Mouse (Mus musculus): ENCODE measurements around the gene Gsta2. TPM values are rescaled to one million over a fixed set of nuclear protein-coding genes. Genes with fewer than 3 reads are reported as not detected.
A peak's percentile ranks its signal among the peaks of the same experiment; 100 is the strongest.
"Not testable (repeated sequence)": the region's sequence is repeated elsewhere in the genome, so short reads cannot be mapped to it uniquely, and the experiment has no call there.

Gsta2 gene
- polyA plus RNA-seq, 1 experiment from 2014 or later = 69.4 TPM

DNA sequence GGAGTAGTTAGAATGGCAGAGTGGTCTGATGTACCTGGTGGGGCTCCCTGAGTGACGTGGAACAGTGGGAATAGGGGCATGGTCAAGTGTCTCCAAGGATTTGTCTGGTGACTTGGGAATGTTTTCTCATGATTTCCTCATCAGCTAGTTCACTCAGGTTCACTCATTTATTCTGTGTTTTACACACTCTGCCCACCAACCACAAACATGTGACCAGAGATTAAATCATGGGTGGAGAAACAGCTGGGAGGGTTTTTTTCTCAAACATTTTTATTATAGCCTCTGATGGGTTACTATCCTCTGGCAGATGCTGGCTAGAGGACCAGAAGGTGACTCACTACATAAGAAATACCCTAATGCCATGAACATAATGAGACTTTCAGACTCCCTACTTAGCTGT is 57.4 kb downstream of the Gsta2 start:
- H3K4me3 ChIP-seq (ENCODE audit: low read depth, low read length) = no peak overlapping the region
- H3K9ac ChIP-seq (ENCODE audit: low read length) = no peak overlapping the region
- no peak overlapping the region for H3K4me2 ChIP-seq (replicated peaks; ENCODE audit: low read depth)
- no peak overlapping the region for H3K27ac ChIP-seq (replicated peaks)
- no peaks in the 10 kb centered on the region for H3K9me3 ChIP-seq (ENCODE audit: control insufficient read depth, low read length)
- ATAC-seq (ENCODE audit: low FRiP score, low TSS enrichment) (no peak), DNase-seq (ENCODE audit: low spot score) (no peak)
- 73% methylated on average over 1 of the region's 1 CpGs for WGBS
- no peaks in the 10 kb centered on the region for H3K4me1 ChIP-seq (replicated peaks; ENCODE audit: control insufficient read depth, insufficient read depth)
- no peaks in the 10 kb centered on the region for H3K36me3 ChIP-seq (ENCODE audit: control insufficient read depth, insufficient read depth, low read length)
- TF ChIP-seq EP300 (optimal IDR thresholded peaks at IDR 0.05) (no peak), CTCF (IDR thresholded peaks at IDR 0.05; ENCODE audit: low read depth) (no peak)
- H3K27me3 ChIP-seq (ENCODE audit: control insufficient read depth, insufficient read depth, low read length) = no peaks in the 10 kb centered on the region

DNA sequence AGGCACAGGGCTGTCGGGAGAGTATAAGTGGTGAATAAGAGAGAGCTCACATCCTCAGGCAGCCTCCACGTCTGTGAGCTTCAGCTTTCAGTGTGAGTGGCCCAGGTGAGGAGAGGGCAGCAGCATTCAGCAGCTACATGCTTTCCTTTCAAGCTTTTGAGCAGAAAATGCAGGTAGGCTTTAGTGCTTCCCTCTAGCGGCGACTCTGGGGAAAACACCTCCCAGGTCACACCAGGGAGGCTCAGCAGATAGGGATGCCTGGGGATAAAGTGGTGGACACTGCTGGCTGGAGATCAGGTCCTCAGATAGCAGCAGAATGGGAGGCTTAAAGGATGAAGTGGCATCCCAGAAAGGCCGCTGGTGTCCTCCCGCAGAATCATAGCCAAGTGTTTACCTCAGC is 59.5 kb downstream of the Gsta2 start:
- not testable (repeated sequence) for H3K36me3 ChIP-seq (ENCODE audit: control insufficient read depth, insufficient read depth, low read length); H3K9ac ChIP-seq (ENCODE audit: low read length); H3K4me2 ChIP-seq (replicated peaks; ENCODE audit: low read depth); H3K27ac ChIP-seq (replicated peaks); H3K27me3 ChIP-seq (ENCODE audit: control insufficient read depth, insufficient read depth, low read length); H3K4me1 ChIP-seq (replicated peaks; ENCODE audit: control insufficient read depth, insufficient read depth); H3K4me3 ChIP-seq (ENCODE audit: low read depth, low read length); H3K9me3 ChIP-seq (ENCODE audit: control insufficient read depth, low read length)
- DNase-seq (ENCODE audit: low spot score) (peak; percentile 81), ATAC-seq (ENCODE audit: low FRiP score, low TSS enrichment) (peak; percentile 31; the same call in 1 of the 2 replicates)
- WGBS = 9% methylated on average over 6 of the region's 6 CpGs
- TF ChIP-seq CTCF (IDR thresholded peaks at IDR 0.05; ENCODE audit: low read depth) = peak; percentile 82

DNA sequence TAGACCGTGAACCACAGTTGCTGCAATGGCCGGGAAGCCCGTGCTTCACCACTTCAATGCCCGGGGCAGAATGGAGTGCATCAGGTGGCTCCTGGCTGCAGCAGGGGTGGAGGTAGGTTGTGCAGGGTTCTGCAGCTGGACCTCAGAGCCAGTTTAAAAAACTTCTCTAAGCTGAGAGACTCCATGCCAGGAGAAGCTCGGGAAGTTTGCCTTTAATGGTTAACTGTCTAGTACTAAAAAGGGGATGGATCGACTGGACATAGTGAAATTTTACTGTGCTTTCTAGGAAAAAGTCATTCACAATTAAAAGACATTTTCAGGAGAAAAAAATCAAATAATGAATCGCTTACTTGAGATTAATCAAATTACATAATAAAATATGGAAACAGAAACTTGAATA is 60.8 kb downstream of the Gsta2 start:
- DNase-seq (ENCODE audit: low spot score); H3K4me2 ChIP-seq (replicated peaks; ENCODE audit: low read depth); H3K27me3 ChIP-seq (ENCODE audit: control insufficient read depth, insufficient read depth, low read length); H3K9me3 ChIP-seq (ENCODE audit: control insufficient read depth, low read length); H3K36me3 ChIP-seq (ENCODE audit: control insufficient read depth, insufficient read depth, low read length); H3K4me3 ChIP-seq (ENCODE audit: low read depth, low read length); H3K27ac ChIP-seq (replicated peaks); ATAC-seq (ENCODE audit: low FRiP score, low TSS enrichment); H3K9ac ChIP-seq (ENCODE audit: low read length); H3K4me1 ChIP-seq (replicated peaks; ENCODE audit: control insufficient read depth, insufficient read depth): not testable (repeated sequence)
- WGBS = 76% methylated on average over 5 of the region's 7 CpGs

DNA sequence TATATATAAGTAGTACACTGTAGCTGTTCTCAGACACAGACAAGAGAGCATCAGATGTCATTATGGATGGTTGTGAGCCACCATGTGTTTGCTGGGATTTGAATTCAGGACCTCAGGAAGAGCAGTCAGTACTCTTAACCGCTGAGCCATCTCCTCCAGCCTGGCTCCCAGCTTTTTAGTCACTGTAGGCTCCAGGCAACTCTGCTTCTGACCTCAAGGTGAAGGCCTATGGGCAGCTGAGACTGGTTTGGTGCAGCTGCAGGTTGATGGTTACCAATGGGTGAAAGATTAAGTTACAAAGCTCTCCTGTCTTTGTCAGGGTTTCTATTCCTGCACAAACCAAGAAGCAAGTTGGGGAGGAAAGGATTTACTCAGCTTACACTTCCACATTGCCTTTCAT is 61.9 kb downstream of the Gsta2 start:
- WGBS = 92% methylated on average over 1 of the region's 1 CpGs
- not testable (repeated sequence) for H3K4me2 ChIP-seq (replicated peaks; ENCODE audit: low read depth)

DNA sequence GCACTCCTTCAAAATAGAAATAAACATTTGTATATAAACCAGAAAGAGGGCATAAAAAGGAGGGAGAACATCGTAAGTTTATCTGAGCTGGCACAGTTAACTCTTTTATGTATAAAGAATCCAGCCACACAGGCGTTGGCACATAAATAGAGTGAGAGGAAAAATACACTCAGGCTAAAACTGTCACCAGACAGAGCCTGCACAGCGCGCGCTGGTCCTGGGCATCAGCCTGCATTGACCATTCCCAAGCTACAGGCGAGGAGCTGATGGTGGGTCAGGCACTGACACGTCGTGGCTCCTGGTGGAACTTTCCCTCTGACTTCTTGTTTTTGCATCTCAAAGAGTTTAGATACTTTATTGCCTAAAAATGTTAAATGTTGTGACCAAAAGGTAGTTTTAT is 63.1 kb downstream of the Gsta2 start:
- WGBS = 84% methylated on average over 8 of the region's 8 CpGs
- H3K4me1 ChIP-seq (replicated peaks; ENCODE audit: control insufficient read depth, insufficient read depth); H3K9me3 ChIP-seq (ENCODE audit: control insufficient read depth, low read length); H3K27me3 ChIP-seq (ENCODE audit: control insufficient read depth, insufficient read depth, low read length); H3K4me2 ChIP-seq (replicated peaks; ENCODE audit: low read depth); ATAC-seq (ENCODE audit: low FRiP score, low TSS enrichment); H3K4me3 ChIP-seq (ENCODE audit: low read depth, low read length); H3K36me3 ChIP-seq (ENCODE audit: control insufficient read depth, insufficient read depth, low read length); H3K27ac ChIP-seq (replicated peaks); DNase-seq (ENCODE audit: low spot score); H3K9ac ChIP-seq (ENCODE audit: low read length): not testable (repeated sequence)

More for the DNA sequence above, 61.9 kb downstream of the Gsta2 start:
- ATAC-seq (ENCODE audit: low FRiP score, low TSS enrichment); H3K9ac ChIP-seq (ENCODE audit: low read length); H3K4me1 ChIP-seq (replicated peaks; ENCODE audit: control insufficient read depth, insufficient read depth); DNase-seq (ENCODE audit: low spot score); H3K27ac ChIP-seq (replicated peaks); H3K4me3 ChIP-seq (ENCODE audit: low read depth, low read length); H3K27me3 ChIP-seq (ENCODE audit: control insufficient read depth, insufficient read depth, low read length); H3K9me3 ChIP-seq (ENCODE audit: control insufficient read depth, low read length); H3K36me3 ChIP-seq (ENCODE audit: control insufficient read depth, insufficient read depth, low read length): not testable (repeated sequence)

DNA sequence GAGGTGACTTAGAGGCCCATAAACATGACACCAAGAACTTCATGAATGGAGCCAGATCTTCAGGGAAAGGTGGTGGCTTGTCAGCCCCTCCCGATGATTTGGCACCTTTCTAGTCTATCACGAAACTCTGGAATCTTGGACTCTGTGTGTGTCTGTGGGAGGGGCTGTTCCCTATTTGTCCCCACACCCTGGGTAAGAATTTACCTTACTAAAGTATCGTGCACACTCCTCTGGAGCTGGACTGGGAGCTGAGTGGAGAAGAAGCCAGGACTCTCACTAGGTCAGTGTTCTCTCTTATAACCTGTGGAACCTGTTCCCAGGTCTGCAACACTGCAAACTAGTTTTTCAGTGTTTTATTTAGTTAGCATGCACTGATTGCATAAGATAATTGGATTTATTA is 65.9 kb downstream of the Gsta2 start, which contains the start of gene Gm10639:
Gene Gm10639 (plus strand): TSS at position 201 of the 400 bp plus-strand sequence.
- not testable (repeated sequence) for H3K9me3 ChIP-seq (ENCODE audit: control insufficient read depth, low read length)
- 61% methylated on average over 3 of the region's 3 CpGs for WGBS

DNA sequence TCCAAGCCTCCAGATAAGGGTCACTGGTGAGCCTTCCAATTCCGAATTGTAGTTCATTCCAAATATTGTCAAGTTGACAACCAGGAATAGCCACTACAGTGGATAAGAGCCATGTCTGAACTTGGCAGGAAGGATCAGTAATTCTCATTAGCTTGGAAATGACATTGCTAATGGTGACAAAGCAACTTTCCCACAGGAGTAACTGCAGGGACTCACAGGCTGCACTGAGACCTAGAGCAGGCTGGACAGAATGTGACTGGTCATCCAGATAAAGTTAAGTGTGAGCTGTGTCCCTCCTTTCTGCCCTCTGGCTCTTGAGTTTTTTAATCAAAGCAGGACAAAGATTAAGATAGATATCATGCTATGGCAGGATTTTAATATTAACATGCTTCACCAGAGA is 66.5 kb downstream of the Gsta2 start:
- H3K4me1 ChIP-seq (replicated peaks; ENCODE audit: control insufficient read depth, insufficient read depth); H3K4me2 ChIP-seq (replicated peaks; ENCODE audit: low read depth); H3K27me3 ChIP-seq (ENCODE audit: control insufficient read depth, insufficient read depth, low read length); DNase-seq (ENCODE audit: low spot score); H3K9ac ChIP-seq (ENCODE audit: low read length); H3K9me3 ChIP-seq (ENCODE audit: control insufficient read depth, low read length); H3K4me3 ChIP-seq (ENCODE audit: low read depth, low read length); H3K36me3 ChIP-seq (ENCODE audit: control insufficient read depth, insufficient read depth, low read length): not testable (repeated sequence)
- peak overlapping the region; percentile 30; the same call in 1 of the 2 replicates for H3K27ac ChIP-seq (replicated peaks)
- ATAC-seq (ENCODE audit: low FRiP score, low TSS enrichment) = peak; percentile 80
- WGBS = 47% methylated on average over 1 of the region's 1 CpGs

More for the DNA sequence above, 65.9 kb downstream of the Gsta2 start, which contains the start of gene Gm10639:
- ATAC-seq (ENCODE audit: low FRiP score, low TSS enrichment) (peak; percentile 99), DNase-seq (ENCODE audit: low spot score) (peak; percentile 45)
- not testable (repeated sequence) for H3K4me3 ChIP-seq (ENCODE audit: low read depth, low read length); H3K4me1 ChIP-seq (replicated peaks; ENCODE audit: control insufficient read depth, insufficient read depth); H3K4me2 ChIP-seq (replicated peaks; ENCODE audit: low read depth); H3K36me3 ChIP-seq (ENCODE audit: control insufficient read depth, insufficient read depth, low read length); H3K27me3 ChIP-seq (ENCODE audit: control insufficient read depth, insufficient read depth, low read length); H3K9ac ChIP-seq (ENCODE audit: low read length)
- peak within 1 kb of the TSS; percentile 58 for H3K27ac ChIP-seq (replicated peaks)

DNA sequence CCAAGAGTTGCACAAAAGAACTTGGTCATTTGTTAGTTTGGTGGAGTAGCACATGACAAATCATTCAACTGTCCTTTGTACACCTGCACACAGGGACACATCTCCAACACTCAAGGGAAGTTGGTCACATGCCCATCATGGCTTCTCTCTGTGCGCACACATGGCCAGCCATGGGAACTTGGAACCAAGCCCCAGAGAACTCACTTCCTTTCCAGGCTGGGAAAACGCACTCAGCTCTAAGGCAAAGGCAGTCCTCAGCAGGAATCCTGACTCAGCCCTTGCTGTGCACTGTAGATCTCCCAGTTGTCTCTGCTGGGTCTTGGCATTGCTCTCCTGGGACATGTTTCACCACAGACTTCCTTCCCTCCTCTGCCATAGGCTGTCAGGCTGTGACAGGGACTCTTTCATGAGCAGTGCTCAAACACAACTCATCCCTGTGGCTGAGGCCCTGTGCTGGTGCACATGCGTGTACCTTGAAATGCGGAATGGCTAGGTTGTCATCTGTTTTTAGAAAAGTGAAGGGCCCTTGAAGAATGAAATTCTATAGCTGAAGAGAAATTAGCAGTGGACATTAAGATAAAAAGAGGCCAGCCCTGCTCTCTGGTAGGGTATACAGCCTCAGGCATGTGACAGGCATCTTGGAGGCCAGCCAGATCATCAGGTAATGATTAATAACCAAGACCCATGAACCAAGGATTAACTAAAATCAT is 73.4 kb downstream of the Gsta2 start:
- H3K4me3 ChIP-seq (ENCODE audit: low read depth, low read length); H3K27me3 ChIP-seq (ENCODE audit: control insufficient read depth, insufficient read depth, low read length); H3K27ac ChIP-seq (replicated peaks); H3K36me3 ChIP-seq (ENCODE audit: control insufficient read depth, insufficient read depth, low read length); H3K9me3 ChIP-seq (ENCODE audit: control insufficient read depth, low read length); H3K4me2 ChIP-seq (replicated peaks; ENCODE audit: low read depth); H3K4me1 ChIP-seq (replicated peaks; ENCODE audit: control insufficient read depth, insufficient read depth); H3K9ac ChIP-seq (ENCODE audit: low read length): not testable (repeated sequence)
- DNase-seq (ENCODE audit: low spot score) (peak; percentile 79), ATAC-seq (ENCODE audit: low FRiP score, low TSS enrichment) (peak; percentile 99)
- 49% methylated on average over 4 of the region's 4 CpGs for WGBS
